Mouse (Mus musculus) MEL (cell line): ENCODE measurements around the gene Unc80. TPM values are rescaled to one million over a fixed set of nuclear protein-coding genes. Genes with fewer than 3 reads are reported as not detected.

Experiments used
- DNase-seq: peaks from one replicate; pipeline ENCODE4 v3.0.0; 2011; ENCODE audit warnings: low read depth, low spot score
- H3K27ac ChIP-seq: 2 replicates; pipeline ENCODE4 v1.5.1; 2012; ENCODE audit warnings: low read depth, mild to moderate bottlenecking, control low read depth, low read length, moderate library complexity; ENCODE audit not compliant: control insufficient read depth
- H3K27me3 ChIP-seq, 2 experiments: fragments of 150-350 bp in 1 of 2; sonication (generic) in 1 of 2; 2 replicates each; pipeline ENCODE4 v1.6.1; 2012; ENCODE audit warnings: low read length in 2 of 2, mild to moderate bottlenecking in 2 of 2, improper control_type of control experiment in 1 of 2, moderate library complexity in 1 of 2; ENCODE audit not compliant: insufficient read depth in 2 of 2, control insufficient read depth in 1 of 2
- H3K36me3 ChIP-seq, 2 experiments: 2 replicates each; pipeline ENCODE4 v1.6.1; 2012 to 2014; ENCODE audit warnings: low read length in 2 of 2, improper control_type of control experiment in 1 of 2, inconsistent platforms in 1 of 2, mild to moderate bottlenecking in 1 of 2; ENCODE audit not compliant: insufficient read depth in 2 of 2, control insufficient read depth in 1 of 2
- H3K4me1 ChIP-seq, 2 experiments: fragments of 150-350 bp in 1 of 2; sonication (generic) in 1 of 2; 2 replicates each; pipeline ENCODE4 v1.6.1; 2012; ENCODE audit warnings: low read length in 2 of 2, improper control_type of control experiment in 1 of 2, mild to moderate bottlenecking in 1 of 2; ENCODE audit not compliant: insufficient read depth in 2 of 2, control insufficient read depth in 1 of 2
- H3K4me3 ChIP-seq, 2 experiments: fragments of 150-350 bp in 1 of 2; sonication (generic) in 1 of 2; 2 replicates each; pipeline ENCODE4 v1.5.1; 2012; ENCODE audit warnings: low read depth in 2 of 2, low read length in 2 of 2, mild to moderate bottlenecking in 2 of 2, moderate library complexity in 2 of 2, control low read depth in 1 of 2, improper control_type of control experiment in 1 of 2; ENCODE audit not compliant: control insufficient read depth in 1 of 2, insufficient read depth in 1 of 2
- H3K79me2 ChIP-seq: 2 replicates; pipeline ENCODE4 v1.6.1; 2012; ENCODE audit warnings: mild to moderate bottlenecking, low read length, moderate library complexity; ENCODE audit not compliant: control insufficient read depth, poor library complexity, insufficient read depth
- H3K9ac ChIP-seq: 2 replicates; pipeline ENCODE4 v1.6.1; 2012; ENCODE audit warnings: low read depth, mild to moderate bottlenecking, control low read depth, low read length, moderate library complexity; ENCODE audit not compliant: control insufficient read depth, poor library complexity, severe bottlenecking
- H3K9me3 ChIP-seq: fragments of 150-350 bp; sonication (generic); replicated peaks from 2 replicates; pipeline ENCODE4 v1.6.1; 2012; ENCODE audit warnings: mild to moderate bottlenecking, low read length, improper control_type of control experiment, moderate library complexity; ENCODE audit not compliant: insufficient read depth
- CHD1 ChIP-seq: IDR thresholded peaks from 2 replicates; pipeline ENCODE4 v1.6.1; 2012; ENCODE audit warnings: low read depth, mild to moderate bottlenecking, inconsistent platforms, low read length, improper control_type of control experiment
- CHD2 ChIP-seq: IDR thresholded peaks from 2 replicates; pipeline ENCODE4 v1.6.1; 2011; ENCODE audit warnings: low read length, improper control_type of control experiment
- EP300 ChIP-seq, 2 experiments: IDR thresholded peaks; 2 replicates each; pipeline ENCODE4 v1.6.1; 2011; ENCODE audit warnings: improper control_type of control experiment in 2 of 2, low read length in 2 of 2, low read depth in 1 of 2, mild to moderate bottlenecking in 1 of 2
- ETS1 ChIP-seq: IDR thresholded peaks from 2 replicates; pipeline ENCODE4 v1.6.1; 2012; ENCODE audit warnings: low read depth, mild to moderate bottlenecking, inconsistent platforms, low read length, improper control_type of control experiment, moderate library complexity
- JUND ChIP-seq: IDR thresholded peaks from 2 replicates; pipeline ENCODE4 v1.6.1; 2011; ENCODE audit warnings: low read depth, mild to moderate bottlenecking, improper control_type of control experiment, low read length
- MAFK ChIP-seq: IDR thresholded peaks from 2 replicates; pipeline ENCODE4 v1.6.1; 2011; ENCODE audit warnings: low read depth, mild to moderate bottlenecking, low read length, improper control_type of control experiment, borderline replicate concordance
- MAX ChIP-seq: IDR thresholded peaks from 2 replicates; pipeline ENCODE4 v1.6.1; 2011; ENCODE audit warnings: low read length, improper control_type of control experiment
- MEF2A ChIP-seq: IDR thresholded peaks from 2 replicates; pipeline ENCODE4 v1.6.1; 2014; ENCODE audit warnings: low read depth, mild to moderate bottlenecking, inconsistent platforms, low read length, improper control_type of control experiment; ENCODE audit not compliant: poor library complexity, insufficient replicate concordance, severe bottlenecking; ENCODE audit errors: extremely low read depth
- MYB ChIP-seq: IDR thresholded peaks from 2 replicates; pipeline ENCODE4 v1.6.1; 2011; ENCODE audit warnings: mild to moderate bottlenecking, low read depth, low read length, improper control_type of control experiment
- MYC ChIP-seq: IDR thresholded peaks from 2 replicates; pipeline ENCODE4 v1.6.1; 2011; ENCODE audit warnings: low read depth, mild to moderate bottlenecking, low read length, improper control_type of control experiment, moderate library complexity
- POLR2A ChIP-seq, 2 experiments: IDR thresholded peaks; 2 replicates each; pipeline ENCODE4 v1.6.1; 2011 to 2012; ENCODE audit warnings: low read length in 2 of 2, mild to moderate bottlenecking in 2 of 2, control low read depth in 1 of 2, improper control_type of control experiment in 1 of 2, low read depth in 1 of 2, moderate library complexity in 1 of 2; ENCODE audit not compliant: control insufficient read depth in 1 of 2, insufficient read depth in 1 of 2, poor library complexity in 1 of 2
- RAD21 ChIP-seq: IDR thresholded peaks from 2 replicates; pipeline ENCODE4 v1.6.1; 2011; ENCODE audit warnings: mild to moderate bottlenecking, low read depth, low read length, improper control_type of control experiment
- SIN3A ChIP-seq: IDR thresholded peaks from 2 replicates; pipeline ENCODE4 v1.6.1; 2012; ENCODE audit warnings: low read length, improper control_type of control experiment, inconsistent platforms
- SMC3 ChIP-seq: IDR thresholded peaks from 2 replicates; pipeline ENCODE4 v1.6.1; 2011; ENCODE audit warnings: low read depth, low read length, improper control_type of control experiment
- TAL1 ChIP-seq: IDR thresholded peaks from 2 replicates; pipeline ENCODE4 v1.6.1; 2012; ENCODE audit warnings: mild to moderate bottlenecking, inconsistent platforms, low read length, moderate library complexity, mixed read lengths
- TBP ChIP-seq: IDR thresholded peaks from 2 replicates; pipeline ENCODE4 v1.8.0; 2011; ENCODE audit warnings: low read depth, low read length, improper control_type of control experiment
- TCF12 ChIP-seq: IDR thresholded peaks from 2 replicates; pipeline ENCODE4 v1.6.1; 2014; ENCODE audit warnings: low read depth, mild to moderate bottlenecking, inconsistent platforms, low read length, improper control_type of control experiment, moderate library complexity
- UBTF ChIP-seq: IDR thresholded peaks from 2 replicates; pipeline ENCODE4 v1.6.1; 2012; ENCODE audit warnings: low read depth, mild to moderate bottlenecking, inconsistent platforms, low read length, improper control_type of control experiment, moderate library complexity, borderline replicate concordance; ENCODE audit not compliant: insufficient read depth
- USF1 ChIP-seq: IDR thresholded peaks from 2 replicates; pipeline ENCODE4 v1.6.1; 2014; ENCODE audit warnings: low read depth, mild to moderate bottlenecking, inconsistent platforms, low read length, improper control_type of control experiment, moderate library complexity
- USF2 ChIP-seq, 2 experiments: IDR thresholded peaks; 2 replicates each; pipeline ENCODE4 v1.6.1; 2011 to 2012; ENCODE audit warnings: improper control_type of control experiment in 2 of 2, low read length in 2 of 2, borderline replicate concordance in 1 of 2, inconsistent platforms in 1 of 2, low read depth in 1 of 2, mild to moderate bottlenecking in 1 of 2; ENCODE audit not compliant: insufficient read depth in 1 of 2
- ZKSCAN1 ChIP-seq: IDR thresholded peaks from 2 replicates; pipeline ENCODE4 v1.6.1; 2012; ENCODE audit warnings: low read depth, mild to moderate bottlenecking, inconsistent platforms, low read length, improper control_type of control experiment, moderate library complexity
- ZNF384 ChIP-seq: IDR thresholded peaks from 2 replicates; pipeline ENCODE4 v1.6.1; 2012; ENCODE audit warnings: low read depth, mild to moderate bottlenecking, inconsistent platforms, low read length, improper control_type of control experiment
- polyA plus RNA-seq, 2 experiments: library from polyadenylated mRNA; stranded (reverse) in 1 of 2; unstranded in 1 of 2; fragments of >175 nt in 1 of 2; fragments of >200 nt in 1 of 2; gene quantifications; 2 replicates each; pipeline versions ENCODE4 v1.2.1 to v1.2.4; 2012; ENCODE audit warnings: low replicate concordance in 2 of 2, low read depth in 1 of 2; ENCODE audit not compliant: insufficient read length in 2 of 2, insufficient read depth in 1 of 2, missing spikeins in 1 of 2
- total RNA-seq: library from RNA; depleted of rRNA; stranded (reverse); fragments of 300-350 nt; gene quantifications from 2 replicates; pipeline ENCODE4 v1.2.3, GENCODE M21; 2012

Gene Unc80
- total and polyA plus RNA-seq, 3 experiments, result not detected

- H3K9ac ChIP-seq, result no peak overlapping the region
- no peaks in the 10 kb centered on the region for H3K4me1 ChIP-seq
- no peak overlapping the region for H3K27ac ChIP-seq
- no peak for DNase-seq
- no peaks in the 10 kb centered on the region for H3K79me2 ChIP-seq
- no peaks in the 10 kb centered on the region; a peak in 1 of 4 replicates for H3K27me3 ChIP-seq
- H3K9me3 ChIP-seq, result no peaks in the 10 kb centered on the region
- H3K4me3 ChIP-seq, result no peak overlapping the region
- TF ChIP-seq EP300 (IDR thresholded peaks at IDR 0.05; ENCODE audit: low read depth in 1 of 2, low read length in 2 of 2) (no peak), TCF12 (no peak), JUND (no peak), ZNF384 (no peak), CHD1 (no peak), ETS1 (no peak), RAD21 (no peak), ZKSCAN1 (no peak), SMC3 (no peak), MAX (no peak), TAL1 (no peak), MYB (no peak), UBTF (no peak)
- no peaks in the 10 kb centered on the region for H3K36me3 ChIP-seq
Measured at GRCm38 (mm10) chr1:66682974-66683373, 214.8 kb downstream of the Unc80 start.

GRCm38 (mm10) chr1:66691772-66692171, 223.6 kb downstream of the Unc80 start:
- Histone ChIP-seq H3K4me1 (no peaks in the 10 kb centered on the region), H3K27ac (no peak overlapping the region), H3K36me3 (no peaks in the 10 kb centered on the region), H3K79me2 (no peaks in the 10 kb centered on the region), H3K9me3 (no peaks in the 10 kb centered on the region), H3K9ac (no peak overlapping the region), H3K27me3 (peaks cover 0 to 4% of the 10 kb centered on the region in 2 experiments), H3K4me3 (no peak overlapping the region)
- TF ChIP-seq JUND (no peak), TBP (no peak), TCF12 (no peak), USF1 (peak; percentile 67), MYC (no peak), USF2 (IDR thresholded peaks at IDR 0.05; ENCODE audit: borderline replicate concordance in 1 of 2, insufficient read depth in 1 of 2, low read depth in 1 of 2, low read length in 2 of 2) (0 out of 4 replicates have a peak, but pooled peaks of 1 of the 2 experiments have one; percentile 8), MEF2A (no peak), MAFK (no peak), SIN3A (no peak), POLR2A (IDR thresholded peaks at IDR 0.05; ENCODE audit: control insufficient read depth in 1 of 2, insufficient read depth in 1 of 2, low read depth in 1 of 2, low read length in 2 of 2, poor library complexity in 1 of 2) (no peak), CHD2 (no peak)
- DNase-seq, result no peak
